Comparison of ENCODE assay signal across 15 mouse cellular contexts in the genomic region with DNA sequence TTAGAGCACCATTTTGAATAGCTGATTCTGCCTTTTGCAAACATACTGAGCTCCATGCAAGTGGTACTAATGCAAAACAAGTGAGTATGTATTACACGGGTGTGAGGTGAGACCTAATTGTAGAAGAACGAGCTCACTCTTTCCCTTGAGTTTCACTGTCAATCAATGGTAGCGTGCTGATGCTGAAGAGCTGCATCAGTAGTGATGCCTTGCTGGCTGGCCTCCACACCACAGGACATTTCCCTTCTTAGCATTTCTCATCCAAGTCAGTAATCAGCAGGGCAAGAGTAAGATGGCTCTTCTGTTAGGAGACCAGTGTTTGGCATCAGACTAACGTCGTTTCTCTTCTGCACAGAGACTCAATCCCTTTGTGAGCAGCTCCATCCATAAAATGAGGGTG. TPM values are rescaled to one million over a fixed set of nuclear protein-coding genes. Genes with fewer than 3 reads are reported as not detected.
DNase-seq lines count a peak whose midpoint lies in the region; ATAC-seq and TF ChIP-seq lines count a peak whose summit lies in the region.
"Had no signal": no experiment of that assay in that cellular context is flagged by ENCODE, and none has a peak within 500 bp of the region (broad histone marks: within the 10 kb centered on the region; RNA-seq: fewer than 3 reads in every experiment).

No protein-coding gene starts in this region.

- peaks cover 9% of the 10 kb centered on the region; the same call in 1 of the 2 replicates for H3K36me3 ChIP-seq in embryonic facial prominence, embryonic 13.5 days
- peaks cover 20% of the 10 kb centered on the region for H3K36me3 ChIP-seq in embryonic facial prominence, embryonic 10.5 days (replicated peaks)
- H3K36me3 ChIP-seq in midbrain, postnatal 0 days (ENCODE audit: insufficient read depth, low read length) = no peaks in the 10 kb centered on the region
- H3K36me3 ChIP-seq: intestine, embryonic 15.5 days had no signal

- no peak overlapping the region for H3K4me3 ChIP-seq in embryonic facial prominence, embryonic 13.5 days
- H3K4me3 ChIP-seq in embryonic facial prominence, embryonic 10.5 days = no peak overlapping the region
- H3K4me3 ChIP-seq in left cerebral cortex, adult 2 months = peak overlapping the region; percentile 13; the same call in 1 of the 2 replicates
- H3K4me3 ChIP-seq in midbrain, postnatal 0 days (ENCODE audit: low read depth, low read length) = no peak overlapping the region
- H3K4me3 ChIP-seq: heart, embryonic 12.5 days; intestine, embryonic 15.5 days; limb, embryonic 12.5 days had no signal

- DNase-seq in embryonic facial prominence, embryonic 10.5 days (ENCODE audit: low spot score) = no peak
- DNase-seq in left cerebral cortex, adult 2 months (ENCODE audit: extremely low spot score in 1 of 2, low spot score in 2 of 2) = no peak
- no peak for DNase-seq in left cerebral cortex, adult 18-20 months (ENCODE audit: low spot score in 2 of 2)
- DNase-seq in Muller cell, postnatal 12 days (ENCODE audit: inconsistent ontology term) = peak; percentile 78
- no peak for DNase-seq in midbrain, postnatal 0 days (ENCODE audit: low spot score)
- DNase-seq in spleen, postnatal 10 days (ENCODE audit: low spot score in 2 of 2) = no peak
- no peak for DNase-seq in embryo, embryonic 9.5 days (ENCODE audit: extremely low spot score)
- DNase-seq: thymus, postnatal 4 days had no signal

- H3K27me3 ChIP-seq in embryonic facial prominence, embryonic 13.5 days = no peaks in the 10 kb centered on the region
- H3K27me3 ChIP-seq in embryonic facial prominence, embryonic 10.5 days (replicated peaks; ENCODE audit: low read depth, poor library complexity, severe bottlenecking) = peaks cover 20% of the 10 kb centered on the region
- H3K27me3 ChIP-seq in midbrain, postnatal 0 days (ENCODE audit: insufficient read depth, low read length) = no peaks in the 10 kb centered on the region
- H3K27me3 ChIP-seq: heart, embryonic 12.5 days; intestine, embryonic 15.5 days; limb, embryonic 12.5 days; Patski had no signal

- intact Hi-C loops in left cerebral cortex, adult 2 months (cut with DNase I) = loop anchor here (5.0 kb wide), 1 partner anchor 74 kb away; no protein-coding TSS in a partner anchor

- no peak for ATAC-seq in embryonic facial prominence, embryonic 13.5 days (ENCODE audit: insufficient number of reproducible peaks, insufficient read depth, low FRiP score, low TSS enrichment, low read depth)
- ATAC-seq in midbrain, postnatal 0 days (ENCODE audit: low FRiP score) = peak; percentile 47; the same call in 1 of the 2 replicates
- ATAC-seq: activated CD4-positive, CD25-positive, alpha-beta regulatory T cell, adult 4 months; intestine, embryonic 15.5 days; Patski had no signal

- TF ChIP-seq CTCF in left cerebral cortex, adult 2 months (IDR thresholded peaks at IDR 0.05) = no peak
- no peak for TF ChIP-seq CTCF in midbrain, postnatal 0 days (IDR thresholded peaks at IDR 0.05)

- no peak overlapping the region for H3K27ac ChIP-seq in embryonic facial prominence, embryonic 13.5 days
- no peak overlapping the region for H3K27ac ChIP-seq in embryonic facial prominence, embryonic 10.5 days (replicated peaks)
- peak overlapping the region; percentile 38; the same call in 1 of the 2 replicates for H3K27ac ChIP-seq in left cerebral cortex, adult 2 months
- peak overlapping the region; percentile 26; the same call in 1 of the 2 replicates for H3K27ac ChIP-seq in midbrain, postnatal 0 days (ENCODE audit: low read depth, low read length)
- H3K27ac ChIP-seq: intestine, embryonic 15.5 days; limb, embryonic 12.5 days; liver, embryonic 14.5 days had no signal

- H3K4me1 ChIP-seq in embryonic facial prominence, embryonic 13.5 days = peaks cover 14% of the 10 kb centered on the region
- peaks cover 19% of the 10 kb centered on the region for H3K4me1 ChIP-seq in embryonic facial prominence, embryonic 10.5 days
- H3K4me1 ChIP-seq in midbrain, postnatal 0 days (ENCODE audit: insufficient read depth, low read length) = no peaks in the 10 kb centered on the region
- H3K4me1 ChIP-seq: intestine, embryonic 15.5 days had no signal

- H3K9me3 ChIP-seq in embryonic facial prominence, embryonic 13.5 days = no peaks in the 10 kb centered on the region
- H3K9me3 ChIP-seq in embryonic facial prominence, embryonic 10.5 days = no peaks in the 10 kb centered on the region
- no peaks in the 10 kb centered on the region for H3K9me3 ChIP-seq in midbrain, postnatal 0 days (ENCODE audit: low read length)
- H3K9me3 ChIP-seq: heart, embryonic 12.5 days; intestine, embryonic 15.5 days; limb, embryonic 12.5 days had no signal

- WGBS in embryonic facial prominence, embryonic 13.5 days = 85% methylated on average over 5 of the region's 5 CpGs
- 88% methylated on average over 5 of the region's 5 CpGs for WGBS in embryonic facial prominence, embryonic 10.5 days
- 76% methylated on average over 5 of the region's 5 CpGs for WGBS in midbrain, postnatal 0 days

- no peak overlapping the region for H3K9ac ChIP-seq in embryonic facial prominence, embryonic 13.5 days
- no peak overlapping the region for H3K9ac ChIP-seq in midbrain, postnatal 0 days (replicated peaks; ENCODE audit: low read length, poor library complexity, severe bottlenecking)
- H3K9ac ChIP-seq: heart, embryonic 12.5 days; intestine, embryonic 15.5 days; limb, embryonic 12.5 days; liver, embryonic 14.5 days had no signal

- H3K4me2 ChIP-seq in embryonic facial prominence, embryonic 13.5 days = peak overlapping the region; percentile 18; the same call in 1 of the 2 replicates
- 0 out of 2 replicates have a peak overlapping the region, but pooled peaks have one; percentile 5 for H3K4me2 ChIP-seq in midbrain, postnatal 0 days (ENCODE audit: low read depth, low read length, poor library complexity, severe bottlenecking)
- H3K4me2 ChIP-seq: heart, embryonic 12.5 days; intestine, embryonic 15.5 days; limb, embryonic 12.5 days had no signal

RNA-seq across cellular contexts. Expression of gene Slc1a3, which starts 4.0 kb away (rescaled TPM):
- polyA plus RNA-seq in embryonic facial prominence, embryonic 13.5 days (2015; fragmentation: Nextera tagmentation; extraction: Ambion mirVana) = 37.2 and 39.9 TPM in 2 replicates
- polyA plus RNA-seq in embryonic facial prominence, embryonic 10.5 days (2016; fragmentation: Nextera tagmentation; extraction: Ambion mirVana) = 24.2 and 25.7 TPM in 2 replicates
- total RNA-seq in left cerebral cortex, adult 2 months (2021) = 100 to 1,000 TPM; 294 to 295 TPM
- total RNA-seq in left cerebral cortex, adult 18-20 months (2021) = 100 to 1,000 TPM; 263 to 298 TPM
- total RNA-seq in midbrain, postnatal 0 days (2014; rRNA removed) = 166 and 195 TPM in 2 replicates
- 145 and 147 TPM in 2 replicates for polyA plus RNA-seq in midbrain, postnatal 0 days (2015; fragmentation: Nextera tagmentation; extraction: Ambion mirVana)

Comparison
In these comparisons a context has a peak if more than half of its experiments do, and no peak if none do; other contexts are left out.
1. H3K27ac ChIP-seq: peak in left cerebral cortex, adult 2 months (single experiment) and midbrain, postnatal 0 days (single experiment); none in embryonic facial prominence, embryonic 13.5 days (single experiment) and embryonic facial prominence, embryonic 10.5 days (single experiment).